Mouse (Mus musculus): ENCODE results near the gene Flcn. TPM values are rescaled to one million over a fixed set of nuclear protein-coding genes. Genes with fewer than 3 reads are reported as not detected.

Flcn gene
- total and polyA plus RNA-seq, 3 experiments, result 31.7 to 36.1 (median 35.1) TPM

- Histone ChIP-seq H3K36me3 (replicated peaks in 1 of 2; ENCODE audit: control insufficient read depth in 1 of 2, insufficient read depth in 1 of 2, low read length in 1 of 2) (peaks cover 3 to 48% of the 10 kb centered on the region in 2 experiments), H3K27ac (ENCODE audit: insufficient read depth, low read depth) (no peak overlapping the region), H3K27me3 (replicated peaks) (no peaks in the 10 kb centered on the region), H3K9ac (ENCODE audit: insufficient read depth, low read depth) (no peak overlapping the region), H3K4me1 (ENCODE audit: control insufficient read depth in 1 of 2, insufficient read depth in 2 of 2) (peaks cover 6 to 17% of the 10 kb centered on the region in 2 experiments; a peak in 3 of 4 replicates), H3K4me2 (ENCODE audit: insufficient read depth, low read depth, poor library complexity, severe bottlenecking) (no peak overlapping the region), H3K79me2 (replicated peaks; ENCODE audit: control insufficient read depth, extremely low read depth, insufficient read depth, poor library complexity, severe bottlenecking) (no peaks in the 10 kb centered on the region), H3K4me3 (replicated peaks in 1 of 3; ENCODE audit: low read depth in 2 of 3, low read length in 2 of 3, poor library complexity in 1 of 3) (no peak overlapping the region), H3K9me3 (replicated peaks; ENCODE audit: low read length) (no peaks in the 10 kb centered on the region)
- no peak for TF ChIP-seq ZC3H11A (IDR thresholded peaks at IDR 0.05; ENCODE audit: low read depth, low read length)
- TF ChIP-seq RCOR1 (conservative IDR thresholded peaks at IDR 0.05; ENCODE audit: low read depth, low read length), result no peak
- in situ Hi-C loops (cut with MboI; ENCODE audit: low pct_ligation_motif_present, low pct_unique_long_range_greater_than_20kb, low sequenced_read_pairs) (no loop called here), dilution Hi-C loops (cut with MboI; ENCODE audit: extremely low pct_ligation_motif_present, extremely low pct_unique_long_range_greater_than_20kb, low sequenced_read_pairs) (no loop called here)
- no peak for DNase-seq (ENCODE audit: extremely low read depth)
These were observed 43.0 kb upstream of the Flcn start for GRCm38 (mm10) chr11:59852865-59853264.

GRCm38 (mm10) chr11:59847891-59848884 is 38.4 kb upstream of the Flcn start:
- no peaks in the 10 kb centered on the region for H3K27me3 ChIP-seq (replicated peaks)
- peaks cover 15 to 53% of the 10 kb centered on the region in 2 experiments for H3K4me1 ChIP-seq (ENCODE audit: control insufficient read depth in 1 of 2, insufficient read depth in 2 of 2)
- peak overlapping the region; percentile 95 for H3K9ac ChIP-seq (ENCODE audit: insufficient read depth, low read depth)
- H3K9me3 ChIP-seq (replicated peaks; ENCODE audit: low read length), result no peaks in the 10 kb centered on the region
- peak; percentile 50 for DNase-seq (ENCODE audit: extremely low read depth)
- peak overlapping the region; percentile 91 for H3K4me2 ChIP-seq (ENCODE audit: insufficient read depth, low read depth, poor library complexity, severe bottlenecking)
- H3K79me2 ChIP-seq (replicated peaks; ENCODE audit: control insufficient read depth, extremely low read depth, insufficient read depth, poor library complexity, severe bottlenecking), result peaks cover 14% of the 10 kb centered on the region
- H3K27ac ChIP-seq (ENCODE audit: insufficient read depth, low read depth), result peak overlapping the region; percentile 17; the same call in 1 of the 2 replicates
- dilution Hi-C loops (cut with MboI; ENCODE audit: extremely low pct_ligation_motif_present, extremely low pct_unique_long_range_greater_than_20kb, low sequenced_read_pairs), result no loop called here
- H3K4me3 ChIP-seq (replicated peaks in 1 of 3; ENCODE audit: low read depth in 2 of 3, low read length in 2 of 3, poor library complexity in 1 of 3), result peak overlapping the region; percentile 69 to 90 (median 76)
- in situ Hi-C loops (cut with MboI; ENCODE audit: low pct_ligation_motif_present, low pct_unique_long_range_greater_than_20kb, low sequenced_read_pairs), result no loop called here
- H3K36me3 ChIP-seq (replicated peaks in 1 of 2; ENCODE audit: control insufficient read depth in 1 of 2, insufficient read depth in 1 of 2, low read length in 1 of 2), result peaks cover 11 to 40% of the 10 kb centered on the region in 2 experiments
- TF ChIP-seq EP300 (IDR thresholded peaks at IDR 0.05; ENCODE audit: low read length) (no peak), RAD21 (IDR thresholded peaks at IDR 0.05; ENCODE audit: low read depth, low read length) (no peak), E2F4 (IDR thresholded peaks at IDR 0.05; ENCODE audit: insufficient replicate concordance, low read depth, low read length) (no peak), MAFK (IDR thresholded peaks at IDR 0.05; ENCODE audit: insufficient replicate concordance, low read length) (no peak), RCOR1 (conservative IDR thresholded peaks at IDR 0.05; ENCODE audit: low read depth, low read length) (peak; percentile 37; the same call in 1 of the 2 replicates), CTCF (conservative IDR thresholded peaks at IDR 0.05 in 1 of 2, IDR thresholded peaks at IDR 0.05 in 1 of 2; ENCODE audit: low read depth in 2 of 2, low read length in 2 of 2) (peak in 1 of 2 experiments; percentile 7; a peak in 1 of 4 replicates), ETS1 (conservative IDR thresholded peaks at IDR 0.05; ENCODE audit: low read depth, low read length) (no peak), POLR2AphosphoS2 (IDR thresholded peaks at IDR 0.05; ENCODE audit: low read depth, low read length) (no peak), UBTF (IDR thresholded peaks at IDR 0.05; ENCODE audit: low read depth, low read length) (peak; percentile 93), ZNF384 (IDR thresholded peaks at IDR 0.05; ENCODE audit: low read depth, low read length) (no peak), SMC3 (IDR thresholded peaks at IDR 0.05; ENCODE audit: low read depth, low read length) (no peak), USF2 (conservative IDR thresholded peaks at IDR 0.05; ENCODE audit: low read depth, low read length) (no peak), USF1 (IDR thresholded peaks at IDR 0.05; ENCODE audit: low read depth, low read length) (no peak), MYC (IDR thresholded peaks at IDR 0.05; ENCODE audit: low read depth, low read length) (0 out of 2 replicates have a peak, but pooled peaks have one; percentile 40), MAX (IDR thresholded peaks at IDR 0.05; ENCODE audit: low read length) (no peak), SIN3A (IDR thresholded peaks at IDR 0.05; ENCODE audit: low read length) (peak; percentile 58; the same call in 1 of the 2 replicates), TBP (conservative IDR thresholded peaks at IDR 0.05; ENCODE audit: low read depth, low read length) (peak; percentile 50), IRF4 (IDR thresholded peaks at IDR 0.05; ENCODE audit: low read depth, low read length) (no peak; the same call in 1 of the 2 replicates), MXI1 (IDR thresholded peaks at IDR 0.05; ENCODE audit: low read depth, low read length) (peak; percentile 92), ELF1 (IDR thresholded peaks at IDR 0.05; ENCODE audit: low read depth, low read length) (peak; percentile 85), TCF12 (IDR thresholded peaks at IDR 0.05; ENCODE audit: low read depth, low read length) (peak; percentile 82), NRF1 (IDR thresholded peaks at IDR 0.05; ENCODE audit: low read depth, low read length) (peak; percentile 81), JUN (IDR thresholded peaks at IDR 0.05; ENCODE audit: insufficient read depth, low read depth, low read length) (no peak), JUND (conservative IDR thresholded peaks at IDR 0.05; ENCODE audit: low read depth, low read length) (no peak), KAT2A (IDR thresholded peaks at IDR 0.05; ENCODE audit: insufficient replicate concordance, low read length) (no peak), NELFE (IDR thresholded peaks at IDR 0.05; ENCODE audit: low read depth, low read length) (peak; percentile 79), POLR2A (IDR thresholded peaks at IDR 0.05; ENCODE audit: low read depth, low read length) (peak; percentile 89), BHLHE40 (IDR thresholded peaks at IDR 0.05; ENCODE audit: low read depth, low read length) (no peak), GABPA (IDR thresholded peaks at IDR 0.05; ENCODE audit: insufficient replicate concordance, low read depth, low read length) (no peak)
